8 mouse cellular contexts compared by ENCODE assay signal in the genomic region with DNA sequence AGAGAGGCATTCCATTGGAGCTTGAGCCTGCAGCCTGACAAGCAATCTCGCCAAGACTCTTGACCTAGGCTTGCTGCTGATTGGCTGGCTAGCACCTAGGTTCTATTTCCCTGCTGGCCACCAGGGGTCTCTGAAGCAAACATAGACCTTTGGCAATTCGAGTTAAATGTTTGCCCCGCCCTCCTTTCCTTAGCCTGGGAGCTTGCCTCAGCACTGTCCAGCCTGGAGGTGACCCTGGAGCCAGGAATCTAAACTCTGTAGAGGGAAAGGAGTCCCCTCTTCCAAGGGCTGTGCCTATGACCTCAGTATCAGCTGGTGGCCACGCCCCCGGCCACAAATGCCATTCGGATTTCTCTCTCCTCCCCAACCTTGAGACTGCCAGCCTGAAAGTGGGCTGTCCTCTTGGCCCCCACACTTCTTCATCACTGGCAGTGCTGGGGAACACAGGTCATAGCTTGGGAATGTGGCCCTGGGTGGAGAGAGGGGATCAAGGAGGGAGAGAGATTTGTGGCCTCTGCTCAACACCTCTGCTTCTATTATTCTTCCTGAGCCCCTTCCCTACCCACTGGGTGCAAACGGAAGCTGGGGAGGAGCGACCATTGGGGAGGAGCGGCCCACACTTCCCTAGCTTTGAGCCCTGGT. TPM values are rescaled to one million over a fixed set of nuclear protein-coding genes. Genes with fewer than 3 reads are reported as not detected.
DNase-seq lines count a peak whose midpoint lies in the region; ATAC-seq lines count a peak whose summit lies in the region.

No protein-coding gene starts in this region.

- DNase-seq in left cerebral cortex, postnatal 4 days = peak; percentile 72
- DNase-seq in left cerebral cortex, adult 11 months (ENCODE audit: low spot score) = no peak
- DNase-seq in heart, postnatal 36 days = peak; percentile 72 to 76
- peak; percentile 82 to 89 for DNase-seq in kidney, postnatal 4 days

- intact Hi-C loops in left cerebral cortex, postnatal 4 days (cut with DNase I) = no loop called here
- intact Hi-C loops in heart, postnatal 36 days (cut with DNase I) = no loop called here

- H3K36me3 ChIP-seq in forebrain, embryonic 12.5 days (replicated peaks) = peaks cover 12% of the 10 kb centered on the region; the same call in 1 of the 2 replicates
- no peaks in the 10 kb centered on the region for H3K36me3 ChIP-seq in stomach, embryonic 16.5 days (ENCODE audit: control insufficient read depth, insufficient read depth, low read length)

- H3K9ac ChIP-seq in forebrain, embryonic 12.5 days = no peak overlapping the region
- peak overlapping the region; percentile 72; the same call in 1 of the 2 replicates for H3K9ac ChIP-seq in stomach, embryonic 16.5 days (ENCODE audit: low read length)

- H3K27me3 ChIP-seq in forebrain, embryonic 12.5 days = no peaks in the 10 kb centered on the region
- H3K27me3 ChIP-seq in stomach, embryonic 16.5 days (ENCODE audit: control insufficient read depth, insufficient read depth, low read length) = no peaks in the 10 kb centered on the region

- no peak overlapping the region for H3K4me2 ChIP-seq in forebrain, embryonic 12.5 days
- H3K4me2 ChIP-seq in stomach, embryonic 16.5 days (ENCODE audit: low read depth, low read length) = no peak overlapping the region

- 11% methylated on average over 9 of the region's 9 CpGs for WGBS in forebrain, embryonic 12.5 days
- 9% methylated on average over 9 of the region's 9 CpGs for WGBS in stomach, embryonic 16.5 days

- H3K27ac ChIP-seq in brown adipose tissue, adult 24 weeks (replicated peaks; ENCODE audit: low read depth, low read length) = peak overlapping the region; percentile 2; the same call in 1 of the 2 replicates
- peak overlapping the region; percentile 63; the same call in 1 of the 2 replicates for H3K27ac ChIP-seq in forebrain, embryonic 12.5 days
- H3K27ac ChIP-seq in stomach, embryonic 16.5 days (ENCODE audit: low read length) = peak overlapping the region; percentile 89

- peaks cover 7% of the 10 kb centered on the region for H3K4me1 ChIP-seq in brown adipose tissue, adult 24 weeks (ENCODE audit: control insufficient read depth, insufficient read depth, insufficient read length, low read length)
- peaks cover 33% of the 10 kb centered on the region for H3K4me1 ChIP-seq in forebrain, embryonic 12.5 days
- H3K4me1 ChIP-seq in stomach, embryonic 16.5 days (ENCODE audit: control insufficient read depth, insufficient read depth, low read length) = peaks cover 25% of the 10 kb centered on the region

- ATAC-seq in forebrain, embryonic 12.5 days (ENCODE audit: low FRiP score) = peak; percentile 66
- peak; percentile 94 for ATAC-seq in megakaryocyte progenitor cell, adult 5-6 weeks (replicated peaks; ENCODE audit: poor library complexity)
- peak; percentile 64 for ATAC-seq in stomach, embryonic 16.5 days (ENCODE audit: insufficient read depth, low FRiP score)

- H3K9me3 ChIP-seq in forebrain, embryonic 12.5 days = no peaks in the 10 kb centered on the region
- H3K9me3 ChIP-seq in stomach, embryonic 16.5 days (replicated peaks; ENCODE audit: control insufficient read depth, low read length) = no peaks in the 10 kb centered on the region

- no peak overlapping the region for H3K4me3 ChIP-seq in brown adipose tissue, adult 24 weeks (ENCODE audit: insufficient read depth, low read depth, low read length)
- no peak overlapping the region for H3K4me3 ChIP-seq in forebrain, embryonic 12.5 days (replicated peaks)
- no peak overlapping the region for H3K4me3 ChIP-seq in stomach, embryonic 16.5 days (replicated peaks; ENCODE audit: low read length)

RNA-seq across cellular contexts. Expression of gene Speg, which starts 23.8 kb away (rescaled TPM):
- 100 to 1,000 TPM; 131 to 143 TPM for total RNA-seq in left cerebral cortex, postnatal 4 days (2021)
- 5.7 and 11.3 TPM in 2 replicates for polyA plus RNA-seq in brown adipose tissue, adult 24 weeks (2012; ENCODE audit: insufficient read depth, insufficient read length, missing spikeins)
- 10.0 and 11.3 TPM in 2 replicates for polyA plus RNA-seq in forebrain, embryonic 12.5 days (2016; fragmentation: Nextera tagmentation; extraction: Ambion mirVana)
- total RNA-seq in heart, postnatal 36 days (2021) = 100 to 1,000 TPM; 120 to 128 TPM
- total RNA-seq in megakaryocyte progenitor cell, adult 5-6 weeks (2015) = not detected in 2 replicates
- total RNA-seq in megakaryocyte progenitor cell, adult 5-6 weeks (2017) = not detected in 2 replicates
- polyA plus RNA-seq in stomach, embryonic 16.5 days (2015; fragmentation: Nextera tagmentation; extraction: Ambion mirVana) = 41.1 and 41.2 TPM in 2 replicates

RNA-seq across cellular contexts. Expression of gene Gmppa, which starts 36.8 kb away (rescaled TPM):
- 10 to 100 TPM; 47.9 to 60.5 TPM for total RNA-seq in left cerebral cortex, postnatal 4 days (2021)
- polyA plus RNA-seq in brown adipose tissue, adult 24 weeks (2012; ENCODE audit: insufficient read depth, insufficient read length, missing spikeins) = 31.6 and 47.1 TPM in 2 replicates
- polyA plus RNA-seq in forebrain, embryonic 12.5 days (2016; fragmentation: Nextera tagmentation; extraction: Ambion mirVana) = 54.8 and 55.8 TPM in 2 replicates
- 10 to 100 TPM; 35.5 to 39.9 TPM for total RNA-seq in heart, postnatal 36 days (2021)
- total RNA-seq in megakaryocyte progenitor cell, adult 5-6 weeks (2015) = 65.8 and 74.1 TPM in 2 replicates
- 87.0 and 98.6 TPM in 2 replicates for total RNA-seq in megakaryocyte progenitor cell, adult 5-6 weeks (2017)
- polyA plus RNA-seq in stomach, embryonic 16.5 days (2015; fragmentation: Nextera tagmentation; extraction: Ambion mirVana) = 104 and 127 TPM in 2 replicates

RNA-seq across cellular contexts. Expression of gene Des, which starts 38.8 kb away (rescaled TPM):
- 1 to 10 TPM; 1.6 to 2.5 TPM for total RNA-seq in left cerebral cortex, postnatal 4 days (2021)
- 68.8 and 75.5 TPM in 2 replicates for polyA plus RNA-seq in brown adipose tissue, adult 24 weeks (2012; ENCODE audit: insufficient read depth, insufficient read length, missing spikeins)
- 0.74 and 0.78 TPM in 2 replicates for polyA plus RNA-seq in forebrain, embryonic 12.5 days (2016; fragmentation: Nextera tagmentation; extraction: Ambion mirVana)
- total RNA-seq in heart, postnatal 36 days (2021) = 1,000 to 10,000 TPM; 1,347 to 1,420 TPM
- not detected in 2 replicates for total RNA-seq in megakaryocyte progenitor cell, adult 5-6 weeks (2015)
- not detected in 2 replicates for total RNA-seq in megakaryocyte progenitor cell, adult 5-6 weeks (2017)
- 166 and 194 TPM in 2 replicates for polyA plus RNA-seq in stomach, embryonic 16.5 days (2015; fragmentation: Nextera tagmentation; extraction: Ambion mirVana)

RNA-seq across cellular contexts. Expression of gene Asic4, which starts 51.4 kb away (rescaled TPM):
- total RNA-seq in left cerebral cortex, postnatal 4 days (2021) = 10 to 100 TPM in 1 of 2 experiments, 1 to 10 TPM in 1; 8.6 to 10.2 TPM
- not detected in 2 replicates for polyA plus RNA-seq in brown adipose tissue, adult 24 weeks (2012; ENCODE audit: insufficient read depth, insufficient read length, missing spikeins)
- polyA plus RNA-seq in forebrain, embryonic 12.5 days (2016; fragmentation: Nextera tagmentation; extraction: Ambion mirVana) = 6.4 and 8.2 TPM in 2 replicates
- not detected for total RNA-seq in heart, postnatal 36 days (2021)
- total RNA-seq in megakaryocyte progenitor cell, adult 5-6 weeks (2015) = not detected in 2 replicates
- total RNA-seq in megakaryocyte progenitor cell, adult 5-6 weeks (2017) = not detected in 2 replicates
- 1.3 and 1.4 TPM in 2 replicates for polyA plus RNA-seq in stomach, embryonic 16.5 days (2015; fragmentation: Nextera tagmentation; extraction: Ambion mirVana)

Comparison
In these comparisons a context has a peak if more than half of its experiments do, and no peak if none do; other contexts are left out.
1. H3K27ac ChIP-seq: peak in every context shown above with its lines; median percentile 89 in stomach, embryonic 16.5 days; 63 in forebrain, embryonic 12.5 days; 2 in brown adipose tissue, adult 24 weeks.
2. RNA of gene Speg, which starts 23.8 kb away (total RNA-seq): 131 to 143 TPM in left cerebral cortex, postnatal 4 days and 120 to 128 TPM in heart, postnatal 36 days; not detected in megakaryocyte progenitor cell, adult 5-6 weeks; every median in the first group is over 100 times any median in the second.
3. RNA of gene Des, which starts 38.8 kb away (total RNA-seq): 1,347 to 1,420 TPM in heart, postnatal 36 days; 1.6 to 2.5 TPM in left cerebral cortex, postnatal 4 days and not detected in megakaryocyte progenitor cell, adult 5-6 weeks; every median in the first group is over 100 times any median in the second.
4. Peak in every context shown above with its lines, with median percentiles within 50 percentile points of each other: ATAC-seq.